Mouse (Mus musculus): ENCODE data around the gene Mettl24.

Gene Mettl24

GRCm38 (mm10) chr10:40685641-40686040, 2.6 kb downstream of the Mettl24 start:
- DNase-seq (ENCODE audit: low read depth), result no peak

GRCm38 (mm10) chr10:40686976-40687375, 3.9 kb downstream of the Mettl24 start:
- no peak for DNase-seq (ENCODE audit: low read depth)

- no peak for DNase-seq (ENCODE audit: low read depth)
Measured at GRCm38 (mm10) chr10:40687407-40687806, 4.3 kb downstream of the Mettl24 start.

GRCm38 (mm10) chr10:40688266-40688665, 5.2 kb downstream of the Mettl24 start:
- no peak for DNase-seq (ENCODE audit: low read depth)

GRCm38 (mm10) chr10:40688873-40689272, 5.8 kb downstream of the Mettl24 start:
- DNase-seq (ENCODE audit: low read depth), result no peak

- DNase-seq (ENCODE audit: low read depth), result no peak
Measured at GRCm38 (mm10) chr10:40698652-40699051, 15.6 kb downstream of the Mettl24 start.

- DNase-seq (ENCODE audit: low read depth), result no peak
Measured at GRCm38 (mm10) chr10:40711127-40711526, 28.0 kb downstream of the Mettl24 start.

GRCm38 (mm10) chr10:40713018-40713608, 30.0 kb downstream of the Mettl24 start:
- no peak for DNase-seq (ENCODE audit: low read depth)

- no peak for DNase-seq (ENCODE audit: low read depth)
Measured at GRCm38 (mm10) chr10:40713829-40714228, 30.7 kb downstream of the Mettl24 start.

GRCm38 (mm10) chr10:40715151-40715550, 32.1 kb downstream of the Mettl24 start:
- DNase-seq (ENCODE audit: low read depth), result no peak

GRCm38 (mm10) chr10:40716296-40716695, 33.2 kb downstream of the Mettl24 start:
- no peak for DNase-seq (ENCODE audit: low read depth)

GRCm38 (mm10) chr10:40716713-40717112, 33.6 kb downstream of the Mettl24 start:
- no peak for DNase-seq (ENCODE audit: low read depth)

GRCm38 (mm10) chr10:40718362-40718761, 35.3 kb downstream of the Mettl24 start:
- no peak for DNase-seq (ENCODE audit: low read depth)

- no peak for DNase-seq (ENCODE audit: low read depth)
Measured at GRCm38 (mm10) chr10:40719062-40719461, 36.0 kb downstream of the Mettl24 start.

- no peak for DNase-seq (ENCODE audit: low read depth)
Measured at GRCm38 (mm10) chr10:40720883-40721282, 37.8 kb downstream of the Mettl24 start.

GRCm38 (mm10) chr10:40724342-40724741, 41.3 kb downstream of the Mettl24 start:
- DNase-seq (ENCODE audit: low read depth), result no peak

- no peak for DNase-seq (ENCODE audit: low read depth)
Measured at GRCm38 (mm10) chr10:40725066-40725465, 42.0 kb downstream of the Mettl24 start.

- DNase-seq (ENCODE audit: low read depth), result peak; percentile 35
Measured at GRCm38 (mm10) chr10:40725471-40725870, 42.4 kb downstream of the Mettl24 start.

- DNase-seq (ENCODE audit: low read depth), result no peak
Measured at GRCm38 (mm10) chr10:40726288-40726902, 43.3 kb downstream of the Mettl24 start.

GRCm38 (mm10) chr10:40726989-40727388, 43.9 kb downstream of the Mettl24 start:
- no peak for DNase-seq (ENCODE audit: low read depth)

- no peak for DNase-seq (ENCODE audit: low read depth)
Measured at GRCm38 (mm10) chr10:40730200-40730599, 47.1 kb downstream of the Mettl24 start.

GRCm38 (mm10) chr10:40733291-40733690, 50.2 kb downstream of the Mettl24 start:
- DNase-seq (ENCODE audit: low read depth), result no peak

- DNase-seq (ENCODE audit: low read depth), result no peak
Measured at GRCm38 (mm10) chr10:40736172-40736571, 53.1 kb downstream of the Mettl24 start.
